Mouse (Mus musculus) liver, postnatal 0 days (tissue): ENCODE data around the gene Ampd1. TPM values are rescaled to one million over a fixed set of nuclear protein-coding genes. Genes with fewer than 3 reads are reported as not detected.
A peak's percentile ranks its signal among the peaks of the same experiment; 100 is the strongest.

ENCODE experiments used
- ATAC-seq: fragments of 200-750 bp; cut with Nextera tagmentation; 2 replicates; pipeline ENCODE4 v1.8.0; 2017; ENCODE audit warnings: mild to moderate bottlenecking, moderate library complexity
- DNase-seq: peaks from one replicate; pipeline ENCODE4 v3.0.0-alpha.2; 2016
- H3K27ac ChIP-seq: fragments of 300-500 bp; sonication (generic); 2 replicates; pipeline ENCODE4 v1.5.1; 2014; ENCODE audit warnings: antibody characterized with exemption, moderate library complexity, mild to moderate bottlenecking, low read depth
- H3K27me3 ChIP-seq: fragments of 300-500 bp; sonication (generic); 2 replicates; pipeline ENCODE4 v1.6.1; 2014; ENCODE audit warnings: low read length, control low read depth, mixed read lengths; ENCODE audit not compliant: insufficient read depth
- H3K36me3 ChIP-seq: fragments of 300-500 bp; sonication (generic); replicated peaks from 2 replicates; pipeline ENCODE4 v1.6.1; 2014; ENCODE audit warnings: mild to moderate bottlenecking, control low read depth, low read length, moderate library complexity, mixed read lengths; ENCODE audit not compliant: insufficient read depth
- H3K4me1 ChIP-seq: fragments of 300-500 bp; sonication (generic); 2 replicates; pipeline ENCODE4 v1.6.1; 2014; ENCODE audit warnings: antibody characterized with exemption, mild to moderate bottlenecking, control low read depth; ENCODE audit not compliant: insufficient read depth
- H3K4me2 ChIP-seq: fragments of 300-500 bp; sonication (generic); 2 replicates; pipeline ENCODE4 v1.6.1; 2014; ENCODE audit warnings: low read depth, mild to moderate bottlenecking, low read length, moderate library complexity, mixed read lengths
- H3K4me3 ChIP-seq: fragments of 300-500 bp; sonication (generic); 2 replicates; pipeline ENCODE4 v1.5.1; 2014; ENCODE audit warnings: low read depth, low read length
- H3K9ac ChIP-seq: fragments of 300-500 bp; sonication (generic); replicated peaks from 2 replicates; pipeline ENCODE4 v1.6.1; 2014; ENCODE audit warnings: mild to moderate bottlenecking, moderate library complexity
- H3K9me3 ChIP-seq: fragments of 300-500 bp; sonication (generic); 2 replicates; pipeline ENCODE4 v1.6.1; 2016; ENCODE audit warnings: mild to moderate bottlenecking, control low read depth, low read length, mixed read lengths
- CTCF ChIP-seq: sonication (generic); IDR thresholded peaks from 2 replicates; pipeline ENCODE4 v1.5.1; 2016; ENCODE audit warnings: antibody characterized with exemption, low read depth
- EP300 ChIP-seq: IDR thresholded peaks from 2 replicates; pipeline ENCODE4 v1.6.1; 2016; ENCODE audit warnings: antibody characterized with exemption, low read depth, mild to moderate bottlenecking
- WGBS: fragments of 180-500 bp; shearing (Covaris S2); extraction: QIAGEN DNeasy Blood & Tissue Kit; methylation state at CpG from one replicate; pipeline ENCODE4 v1.1.7; 2014; ENCODE audit not compliant: insufficient replicate concordance; 5-methylcytosine and 5-hydroxymethylcytosine counted together
- polyA plus RNA-seq: library from polyadenylated mRNA; unstranded; fragments of >200 nt; fragmentation: Nextera tagmentation; extraction: Ambion mirVana; gene quantifications from 2 replicates; pipeline ENCODE4 v1.2.1, GENCODE M21; 2015

Ampd1 gene
- polyA plus RNA-seq, 1 experiment from 2014 or later = not detected

DNA sequence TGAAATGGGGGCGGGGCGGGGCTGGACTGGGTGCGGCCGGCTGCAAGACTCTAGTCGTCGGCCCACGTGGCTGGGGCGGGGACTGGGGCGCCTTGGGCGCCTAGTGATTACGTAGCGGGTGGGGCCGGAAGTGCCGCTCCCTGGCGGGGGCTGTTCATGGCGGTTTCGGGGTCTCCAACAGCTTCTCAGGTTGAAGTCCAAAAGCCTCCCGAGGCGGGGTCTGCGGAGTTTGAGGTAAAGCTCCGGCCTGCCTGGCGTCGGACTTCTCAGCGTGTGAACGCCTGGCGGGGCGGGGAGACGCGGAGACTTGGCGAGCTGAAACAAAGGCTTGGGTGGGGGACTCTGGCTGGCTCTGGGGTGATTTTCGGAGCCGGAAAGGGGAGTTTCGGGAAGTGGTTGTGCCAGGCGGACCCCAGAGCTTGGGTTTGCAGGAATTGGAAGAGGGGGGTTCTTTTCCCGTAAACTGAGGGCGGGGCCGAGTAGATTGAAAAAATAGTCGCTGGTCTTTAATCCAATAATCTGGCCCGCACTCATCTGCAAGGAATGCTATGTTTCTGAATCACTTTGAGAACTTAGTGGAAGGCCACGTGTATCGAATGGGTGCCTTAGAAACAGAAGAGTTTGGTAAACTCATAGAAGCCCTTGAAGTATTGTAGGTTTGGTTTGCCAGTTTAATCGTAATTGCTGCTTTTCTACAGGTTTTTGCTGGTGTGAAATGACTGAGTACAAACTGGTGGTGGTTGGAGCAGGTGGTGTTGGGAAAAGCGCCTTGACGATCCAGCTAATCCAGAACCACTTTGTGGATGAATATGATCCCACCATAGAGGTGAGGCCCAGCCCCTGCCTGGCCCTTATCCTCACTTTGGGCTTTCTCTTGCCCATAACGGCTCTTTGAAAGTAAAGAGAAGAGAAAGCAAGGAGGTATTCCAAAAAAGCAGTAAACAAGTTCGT, 15.3 kb upstream of the Ampd1 start, which contains the start of gene Nras:
Nras (plus strand) TSS at position 79 of the 951 bp plus-strand sequence.
- Histone ChIP-seq H3K27me3 (no peaks in the 10 kb centered on the region), H3K9ac (peak within 1 kb of the TSS; percentile 87), H3K27ac (peak within 1 kb of the TSS; percentile 93), H3K4me3 (peak within 1 kb of the TSS; percentile 90), H3K4me2 (peak within 1 kb of the TSS; percentile 72), H3K36me3 (peaks cover 60% of the 10 kb centered on the region), H3K4me1 (0 out of 2 replicates have a peak, but pooled peaks cover 3% of the 10 kb centered on the region), H3K9me3 (no peaks in the 10 kb centered on the region)
- TF ChIP-seq EP300 = peak; percentile 55; the same call in 1 of the 2 replicates
- no peak for TF ChIP-seq CTCF
- ATAC-seq = peak; percentile 99
- DNase-seq = peak; percentile 96
- WGBS = 2% methylated on average over 46 of the region's 46 CpGs

DNA sequence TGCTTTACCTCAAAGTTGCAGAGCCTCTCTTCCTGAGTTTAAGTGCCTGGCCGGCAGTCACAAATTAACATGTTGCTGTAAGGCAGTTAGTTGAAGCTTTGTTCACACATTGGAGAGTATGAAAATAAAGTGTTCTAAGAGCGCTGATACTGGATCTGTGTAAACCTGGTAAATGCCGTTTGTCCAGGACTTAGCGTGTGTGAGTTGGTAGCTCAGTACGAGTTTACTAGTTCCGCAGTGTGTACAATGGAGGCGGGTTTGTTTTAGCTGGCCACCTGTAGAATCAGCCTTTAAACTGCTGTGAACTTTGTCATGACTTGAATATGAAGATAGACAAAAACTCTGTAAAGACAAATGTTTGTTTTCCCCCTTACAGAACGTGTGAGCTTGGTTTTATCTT, 6.9 kb upstream of the Ampd1 start:
- no peak overlapping the region for H3K27ac ChIP-seq
- peaks cover 47% of the 10 kb centered on the region for H3K36me3 ChIP-seq
- no peaks in the 10 kb centered on the region for H3K4me1 ChIP-seq
- WGBS = 85% methylated on average over 8 of the region's 8 CpGs
- DNase-seq (no peak), ATAC-seq (no peak)
- no peak overlapping the region for H3K4me2 ChIP-seq
- H3K4me3 ChIP-seq = no peak overlapping the region
- no peaks in the 10 kb centered on the region for H3K9me3 ChIP-seq
- TF ChIP-seq CTCF (no peak), EP300 (no peak)
- no peaks in the 10 kb centered on the region for H3K27me3 ChIP-seq
- no peak overlapping the region for H3K9ac ChIP-seq

DNA sequence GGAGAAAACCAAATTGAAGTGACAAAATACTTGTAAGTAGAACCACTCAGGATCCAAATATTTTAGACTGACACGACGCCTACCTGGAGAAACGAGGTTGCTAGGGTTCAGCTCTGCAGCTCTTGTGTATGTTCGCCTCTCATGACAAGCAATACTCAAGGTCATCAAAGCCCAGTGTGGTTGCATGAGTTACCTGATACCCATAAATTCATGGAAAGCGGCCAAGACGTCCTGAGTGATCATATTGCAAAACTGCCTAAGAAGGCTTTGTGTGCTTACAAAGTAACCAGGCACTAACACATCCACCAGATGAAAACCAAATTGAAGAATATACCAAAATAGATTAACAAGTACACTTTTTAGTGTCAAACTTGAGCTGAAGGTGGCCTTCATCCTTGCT, 4.8 kb upstream of the Ampd1 start:
- no peak overlapping the region for H3K4me3 ChIP-seq
- H3K27ac ChIP-seq = no peak overlapping the region
- peaks cover 29% of the 10 kb centered on the region for H3K36me3 ChIP-seq
- no peak overlapping the region for H3K9ac ChIP-seq
- H3K4me1 ChIP-seq = no peaks in the 10 kb centered on the region
- H3K27me3 ChIP-seq = no peaks in the 10 kb centered on the region
- H3K9me3 ChIP-seq = no peaks in the 10 kb centered on the region
- no peak for ATAC-seq
- DNase-seq = no peak
- 90% methylated on average over 6 of the region's 6 CpGs for WGBS
- no peak overlapping the region for H3K4me2 ChIP-seq
- TF ChIP-seq CTCF (no peak), EP300 (no peak)

DNA sequence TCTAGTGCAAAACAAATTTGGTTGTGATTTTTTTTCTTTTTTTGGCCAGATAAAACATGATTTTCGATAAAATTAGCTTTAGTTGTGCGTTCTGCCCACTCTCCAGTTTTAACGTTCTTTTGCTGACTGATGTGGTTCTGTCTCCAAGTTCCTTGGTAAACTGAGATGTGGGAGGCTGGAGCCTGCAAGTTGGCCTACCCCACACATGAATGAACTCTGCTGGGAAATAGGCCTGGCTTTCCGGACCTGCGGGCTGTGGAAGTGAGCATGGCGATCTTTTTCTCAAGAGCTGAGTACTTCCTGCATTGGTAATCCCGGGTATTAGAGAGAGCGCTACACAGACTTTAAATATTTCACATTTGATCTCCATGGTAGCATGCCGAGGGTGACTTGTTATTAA, 2.1 kb downstream of the Ampd1 start:
- no peak overlapping the region for H3K4me3 ChIP-seq
- TF ChIP-seq CTCF (no peak), EP300 (no peak)
- no peaks in the 10 kb centered on the region for H3K9me3 ChIP-seq
- H3K9ac ChIP-seq = no peak overlapping the region
- H3K27ac ChIP-seq = no peak overlapping the region
- no peaks in the 10 kb centered on the region for H3K36me3 ChIP-seq
- no peak overlapping the region for H3K4me2 ChIP-seq
- ATAC-seq = no peak
- H3K27me3 ChIP-seq = no peaks in the 10 kb centered on the region
- 77% methylated on average over 9 of the region's 9 CpGs for WGBS
- H3K4me1 ChIP-seq = no peaks in the 10 kb centered on the region
- DNase-seq = no peak

DNA sequence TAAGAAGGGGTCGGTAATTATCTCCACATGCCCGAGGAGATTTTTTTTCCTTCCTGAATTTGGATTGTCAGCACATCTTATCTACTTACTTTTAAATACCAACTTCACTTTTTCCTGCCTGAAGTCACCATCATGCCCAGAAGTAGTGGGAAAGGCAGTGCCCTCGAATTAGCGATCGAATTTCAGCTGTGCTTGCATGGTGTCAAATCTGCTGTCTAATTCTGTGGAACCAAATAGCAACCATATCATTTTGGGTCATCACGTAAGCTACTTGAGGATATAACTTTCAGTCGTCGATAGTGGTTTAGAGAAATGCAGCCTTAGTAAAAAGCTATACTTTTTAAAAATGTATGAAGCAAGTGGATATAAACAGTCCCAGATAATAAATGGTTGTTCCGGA, 2.7 kb downstream of the Ampd1 start:
- no peaks in the 10 kb centered on the region for H3K9me3 ChIP-seq
- DNase-seq = no peak
- H3K4me2 ChIP-seq = no peak overlapping the region
- TF ChIP-seq CTCF (no peak), EP300 (no peak)
- 75% methylated on average over 9 of the region's 9 CpGs for WGBS
- no peaks in the 10 kb centered on the region for H3K36me3 ChIP-seq
- H3K27ac ChIP-seq = no peak overlapping the region
- ATAC-seq = no peak
- no peak overlapping the region for H3K4me3 ChIP-seq
- no peaks in the 10 kb centered on the region for H3K27me3 ChIP-seq
- H3K4me1 ChIP-seq = no peaks in the 10 kb centered on the region
- no peak overlapping the region for H3K9ac ChIP-seq

DNA sequence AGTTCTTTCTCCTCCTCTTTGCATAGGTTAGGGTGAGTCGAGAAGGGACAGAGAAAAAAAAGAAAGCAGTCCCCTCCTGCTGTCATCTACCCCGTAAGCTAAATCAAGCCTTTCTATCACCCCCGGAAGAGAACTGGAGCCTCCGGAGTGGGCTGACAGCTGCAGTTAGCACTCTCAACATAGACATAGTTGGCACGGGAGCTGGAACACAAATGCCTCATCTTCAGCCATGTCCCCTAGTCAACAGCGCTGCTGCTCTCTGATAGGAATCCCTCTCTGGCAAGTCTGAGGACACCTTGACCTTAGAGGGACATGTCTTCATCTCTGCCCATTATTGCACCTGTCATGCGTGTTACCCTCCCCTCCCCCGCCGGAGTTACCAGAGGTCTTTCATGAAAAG, 5.5 kb downstream of the Ampd1 start:
- ATAC-seq (no peak), DNase-seq (no peak)
- Histone ChIP-seq H3K27ac (no peak overlapping the region), H3K36me3 (no peaks in the 10 kb centered on the region), H3K9ac (no peak overlapping the region), H3K4me2 (no peak overlapping the region), H3K4me3 (no peak overlapping the region), H3K4me1 (no peaks in the 10 kb centered on the region), H3K27me3 (no peaks in the 10 kb centered on the region), H3K9me3 (no peaks in the 10 kb centered on the region)
- WGBS = 80% methylated on average over 9 of the region's 9 CpGs
- TF ChIP-seq EP300 (no peak), CTCF (no peak)
